Mouse (Mus musculus) inflammation-experienced regulatory T-cells, adult 6 months (primary cell): ENCODE results near the gene Nr2c2. TPM values are rescaled to one million over a fixed set of nuclear protein-coding genes. Genes with fewer than 3 reads are reported as not detected.
"Not testable (repeated sequence)": the region's sequence is repeated elsewhere in the genome, so short reads cannot be mapped to it uniquely, and the experiment has no call there.

Source experiments
- ATAC-seq: one replicate; pipeline ENCODE4 v1.8.0; 2017
- polyA plus RNA-seq, 3 experiments: library from polyadenylated mRNA; unstranded; fragments of 100-300 nt; shearing (Covaris generic); gene quantifications; one replicate each; pipeline ENCODE4 v1.2.1; 2017

The Nr2c2 gene
- 100 to 1,000 TPM in 1 of 3 experiments, 10 to 100 TPM in 2; 56.7 to 125 (median 94.5) TPM for polyA plus RNA-seq

- peak; percentile 49 for ATAC-seq
These were observed at the start of gene Nr2c2 for GRCm38 (mm10) chr6:92091130-92091591. Nr2c2 (plus strand) TSS chr6:92091390.

GRCm38 (mm10) chr6:92042055-92042454 is 49.1 kb upstream of the Nr2c2 start:
- no peak for ATAC-seq

- no peak for ATAC-seq
These were observed 48.3 kb upstream of the Nr2c2 start for GRCm38 (mm10) chr6:92042850-92043249.

- ATAC-seq: no peak
These were observed 33.4 kb upstream of the Nr2c2 start for GRCm38 (mm10) chr6:92057768-92058167.

- ATAC-seq: no peak
These were observed 29.5 kb upstream of the Nr2c2 start for GRCm38 (mm10) chr6:92061725-92062124.

- ATAC-seq: no peak
These were observed 27.7 kb upstream of the Nr2c2 start for GRCm38 (mm10) chr6:92063452-92063851.

- ATAC-seq: no peak
These were observed 27.1 kb upstream of the Nr2c2 start for GRCm38 (mm10) chr6:92064101-92064500.

- no peak for ATAC-seq
These were observed 25.3 kb upstream of the Nr2c2 start for GRCm38 (mm10) chr6:92065721-92066496.

GRCm38 (mm10) chr6:92067146-92067790 is 23.9 kb upstream of the Nr2c2 start:
- ATAC-seq: peak; percentile 58

- ATAC-seq: no peak
These were observed 19.9 kb upstream of the Nr2c2 start for GRCm38 (mm10) chr6:92071121-92071839.

- ATAC-seq: no peak
These were observed 10.5 kb upstream of the Nr2c2 start for GRCm38 (mm10) chr6:92080730-92081129.

- no peak for ATAC-seq
These were observed 8.4 kb upstream of the Nr2c2 start for GRCm38 (mm10) chr6:92082756-92083155.

- ATAC-seq: no peak
These were observed 6.3 kb upstream of the Nr2c2 start for GRCm38 (mm10) chr6:92084932-92085331.

GRCm38 (mm10) chr6:92089141-92089540 is 2.0 kb upstream of the Nr2c2 start:
- ATAC-seq: not testable (repeated sequence)

- no peak for ATAC-seq
These were observed 1.2 kb upstream of the Nr2c2 start for GRCm38 (mm10) chr6:92089982-92090381.

- ATAC-seq: no peak
These were observed 693 bp upstream of the Nr2c2 start for GRCm38 (mm10) chr6:92090497-92090896.

GRCm38 (mm10) chr6:92091767-92092489 is 738 bp downstream of the Nr2c2 start:
- peak; percentile 92 for ATAC-seq

- ATAC-seq: no peak
These were observed 1.5 kb downstream of the Nr2c2 start for GRCm38 (mm10) chr6:92092737-92093136.

GRCm38 (mm10) chr6:92093869-92094268 is 2.7 kb downstream of the Nr2c2 start:
- no peak for ATAC-seq

- no peak for ATAC-seq
These were observed 9.6 kb downstream of the Nr2c2 start for GRCm38 (mm10) chr6:92100679-92101360.

- ATAC-seq: no peak
These were observed 33.4 kb downstream of the Nr2c2 start for GRCm38 (mm10) chr6:92124547-92124946.
